Mouse (Mus musculus): ENCODE measurements at regions not wholly inside any gene's neighbourhood (a gene's known extent, or its start where the extent isn't known, plus 50 kb on each side); places are given as distances from the start of the nearest gene placed in this dataset.

GRCm38 (mm10) chr3:144378524-144379225 lies 173.7 kb upstream of the Lmo4 start:
- no peak for DNase-seq (ENCODE audit: low spot score)

- DNase-seq (ENCODE audit: low spot score) = no peak
These were observed 172.9 kb upstream of the Lmo4 start for GRCm38 (mm10) chr3:144377626-144378523.

GRCm38 (mm10) chr3:144376463-144377402 lies 171.7 kb upstream of the Lmo4 start:
- no peak for DNase-seq (ENCODE audit: low spot score)

GRCm38 (mm10) chr3:144375725-144376412 lies 170.8 kb upstream of the Lmo4 start:
- DNase-seq (ENCODE audit: low spot score) = no peak

GRCm38 (mm10) chr3:144368300-144368699 lies 163.3 kb upstream of the Lmo4 start:
- DNase-seq (ENCODE audit: low spot score) = no peak

GRCm38 (mm10) chr3:144367766-144368116 lies 162.7 kb upstream of the Lmo4 start:
- no peak for DNase-seq (ENCODE audit: low spot score)

- no peak for DNase-seq (ENCODE audit: low spot score)
These were observed 162.2 kb upstream of the Lmo4 start for GRCm38 (mm10) chr3:144366976-144367765.

GRCm38 (mm10) chr3:144365894-144366293 lies 160.9 kb upstream of the Lmo4 start:
- DNase-seq (ENCODE audit: low spot score) = no peak

GRCm38 (mm10) chr3:144362472-144362871 lies 157.5 kb upstream of the Lmo4 start:
- peak; percentile 57 for DNase-seq (ENCODE audit: low spot score)

- no peak for DNase-seq (ENCODE audit: low spot score)
These were observed 156.4 kb upstream of the Lmo4 start for GRCm38 (mm10) chr3:144361203-144361978.

- DNase-seq (ENCODE audit: low spot score) = no peak
These were observed 151.9 kb upstream of the Lmo4 start for GRCm38 (mm10) chr3:144356948-144357295.

- DNase-seq (ENCODE audit: low spot score) = no peak
These were observed 151.3 kb upstream of the Lmo4 start for GRCm38 (mm10) chr3:144356103-144356947.

GRCm38 (mm10) chr3:144352559-144352958 lies 147.5 kb upstream of the Lmo4 start:
- DNase-seq (ENCODE audit: low spot score) = no peak

GRCm38 (mm10) chr3:144348431-144348830 lies 143.4 kb upstream of the Lmo4 start:
- DNase-seq (ENCODE audit: low spot score) = no peak

GRCm38 (mm10) chr3:144335237-144335636 lies 130.2 kb upstream of the Lmo4 start:
- no peak for DNase-seq (ENCODE audit: low spot score)

- no peak for DNase-seq (ENCODE audit: low spot score)
These were observed 129.2 kb upstream of the Lmo4 start for GRCm38 (mm10) chr3:144334201-144334600.

- no peak for DNase-seq (ENCODE audit: low spot score)
These were observed 127.3 kb upstream of the Lmo4 start for GRCm38 (mm10) chr3:144332353-144332752.

- DNase-seq (ENCODE audit: low spot score) = no peak
These were observed 124.1 kb upstream of the Lmo4 start for GRCm38 (mm10) chr3:144329117-144329516.

GRCm38 (mm10) chr3:144327235-144327760 lies 122.3 kb upstream of the Lmo4 start:
- no peak for DNase-seq (ENCODE audit: low spot score)

Data from urinary bladder, postnatal 14 days (tissue).